Mouse (Mus musculus): Measurements from ENCODE around the gene Ano4.

DNA sequence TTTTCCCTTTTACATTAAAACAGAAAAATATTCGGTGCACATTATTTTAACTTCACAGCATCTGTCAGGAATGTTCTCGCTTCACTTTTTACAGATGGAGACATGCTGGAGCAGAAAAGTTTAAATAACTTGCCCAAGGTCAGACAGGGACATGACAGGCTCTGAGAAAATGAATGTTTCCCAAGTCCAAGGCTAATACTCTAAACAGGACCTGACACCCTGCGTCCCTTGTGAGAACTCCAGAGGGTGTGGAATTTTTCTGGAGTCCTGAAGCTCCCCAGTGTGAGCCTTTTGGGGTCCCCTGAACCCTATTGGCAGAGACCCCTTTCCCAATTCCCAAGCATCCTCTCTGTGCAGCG, 451 bp downstream of the Ano4 start:
- no peak for TF ChIP-seq CTCF (IDR thresholded peaks at IDR 0.05; ENCODE audit: low read depth, low read length)
- TF ChIP-seq GATA1 (IDR thresholded peaks at IDR 0.05; ENCODE audit: borderline replicate concordance, low read length) = no peak
